Mouse (Mus musculus) liver, postnatal 0 days (tissue): ENCODE measurements around the gene Noto.
A peak's percentile ranks its signal among the peaks of the same experiment; 100 is the strongest.

ENCODE experiments used
- CTCF ChIP-seq: sonication (generic); IDR thresholded peaks from 2 replicates; pipeline ENCODE4 v1.5.1; 2016; ENCODE audit warnings: antibody characterized with exemption, low read depth
- EP300 ChIP-seq: IDR thresholded peaks from 2 replicates; pipeline ENCODE4 v1.6.1; 2016; ENCODE audit warnings: antibody characterized with exemption, low read depth, mild to moderate bottlenecking

- TF ChIP-seq EP300 (peak; percentile 66), CTCF (no peak)
These were observed 35.1 kb upstream of the Noto start for GRCm38 (mm10) chr6:85388608-85389007.
